Mouse (Mus musculus): ENCODE data around the gene Sfxn5.

- TF ChIP-seq CTCF (IDR thresholded peaks at IDR 0.05; ENCODE audit: extremely low read depth, insufficient read length, insufficient replicate concordance, low read depth, low read length), result no peak
- no peak for TF ChIP-seq POLR2A (IDR thresholded peaks at IDR 0.05; ENCODE audit: low read depth, low read length)
Observed at GRCm38 (mm10) chr6:85331221-85331735, 1.9 kb downstream of the Sfxn5 start.

All from small intestine, adult 2 months (tissue).